Mouse (Mus musculus): Measurements from ENCODE around the gene Ptprc.

DNA sequence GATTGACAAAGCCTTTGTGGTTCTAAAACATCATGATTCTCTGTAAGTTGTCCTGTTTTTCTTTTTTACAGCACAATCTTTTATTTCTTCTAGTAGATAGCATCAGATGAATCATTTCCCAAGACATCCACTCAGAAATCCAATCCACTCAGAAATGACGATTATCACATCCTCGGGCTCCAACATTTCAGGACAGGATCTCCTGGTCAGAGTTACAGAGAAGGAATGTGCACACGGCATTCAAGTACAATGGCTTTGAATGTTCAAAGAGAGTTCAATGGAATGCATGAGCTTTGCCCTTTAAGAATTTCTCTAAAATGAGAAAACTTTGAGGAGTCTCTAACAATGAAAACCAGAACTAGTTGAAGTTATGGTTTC, 152.6 kb downstream of the Ptprc start:
- TF ChIP-seq CTCF (IDR thresholded peaks at IDR 0.05; ENCODE audit: low read depth, low read length) (no peak), POLR2A (IDR thresholded peaks at IDR 0.05; ENCODE audit: insufficient read depth, low read length) (no peak)

Measured in ES-Bruce4 (cell line).